Mouse (Mus musculus) Patski (cell line): Measurements from ENCODE around the gene Mrpl38. TPM values are rescaled to one million over a fixed set of nuclear protein-coding genes. Genes with fewer than 3 reads are reported as not detected.

Experiments
- ATAC-seq: fragments of 100-300 bp; one replicate; pipeline ENCODE4 v1.8.0; 2021
- CTCF ChIA-PET: fragments of 350-600 bp; sonication (Branson Sonifier 250); formaldehyde crosslinking; loops from one replicate; lab custom pipeline; 2022; ENCODE audit warnings: inconsistent platforms; lab: Charles Lee
- POLR2A ChIA-PET: fragments of 350-600 bp; sonication (Branson Sonifier 250); formaldehyde crosslinking; loops from one replicate; lab custom pipeline; 2022; ENCODE audit warnings: antibody characterized with exemption, inconsistent platforms; lab: Charles Lee
- DNase-seq: peaks from one replicate; pipeline ENCODE4 v3.0.0-alpha.2; 2011; ENCODE audit warnings: low read depth, low spot score
- H3K27me3 ChIP-seq: fragments of 371-371 bp; one replicate; pipeline ENCODE4 v1.5.1; 2021
- CTCF ChIP-seq: fragments of 100-300 bp; IDR thresholded peaks from one replicate; pipeline ENCODE4 v1.5.1; 2021
- in situ Hi-C: fragments of 300-500 bp; cut with MboI; formaldehyde crosslinking; loops from 3 replicates; pipeline ENCODE4 v1.11.1; 2018; ENCODE audit warnings: low pct_unique_long_range_greater_than_20kb, mixed read lengths
- polyA plus RNA-seq: library from polyadenylated mRNA; unstranded; gene quantifications from one replicate; pipeline ENCODE4 v1.2.3, GENCODE M21; 2021

The Mrpl38 gene
- polyA plus RNA-seq, result 89.7 TPM

DNA sequence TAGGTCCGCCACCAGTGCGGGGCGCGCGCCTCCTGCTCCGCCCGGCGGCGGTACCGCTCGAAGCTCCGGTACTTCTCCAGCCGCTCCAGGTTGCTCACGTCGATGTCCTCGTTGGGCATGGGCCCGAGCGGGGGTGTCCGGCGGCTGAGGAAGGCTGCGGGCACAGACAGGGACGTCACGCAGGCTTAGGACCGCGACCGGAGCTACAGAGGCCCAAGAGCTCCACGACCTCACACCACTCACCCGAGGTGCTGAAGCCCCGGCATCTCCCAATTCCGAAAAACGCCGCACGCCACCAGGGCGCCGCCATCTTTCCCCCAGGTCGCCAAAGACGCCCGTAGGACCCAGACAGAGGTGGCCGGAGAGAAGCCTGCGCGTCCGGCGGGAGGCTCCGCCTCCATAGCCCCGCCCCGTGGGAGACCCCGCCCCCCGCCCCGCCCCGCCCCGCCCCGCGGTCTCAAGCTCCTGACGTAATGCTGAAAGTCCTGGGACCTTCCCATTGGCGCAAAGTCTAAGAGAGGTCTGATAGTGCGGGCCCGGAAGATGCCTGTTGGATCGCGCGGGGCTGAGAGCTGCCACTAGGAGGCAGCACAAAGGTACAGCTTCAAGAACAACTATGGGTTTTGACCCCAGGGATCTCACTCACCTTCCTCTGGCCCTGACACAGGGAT, at the start of gene Mrpl38:
Mrpl38 (minus strand) TSS at position 401 of the 671 bp plus-strand sequence.
- CTCF ChIA-PET, result interaction anchor here (0.7 to 1.6 kb wide), 15 partner anchors 9 to 92 kb away, joined by 3 to 6 read pairs (median 3); partner anchors contain the start of gene Fbf1
- no peak for TF ChIP-seq CTCF
- DNase-seq (peak; percentile 69), ATAC-seq (peak; percentile 77)
- POLR2A ChIA-PET, result interaction anchor here (0.5 to 0.6 kb wide), 3 partner anchors 33 to 53 kb away, joined by 3 to 4 read pairs (median 3); no protein-coding TSS in a partner anchor
- H3K27me3 ChIP-seq, result no peaks in the 10 kb centered on the region
- in situ Hi-C loops, result no loop called here

- no peak for TF ChIP-seq CTCF
- in situ Hi-C loops, result no loop called here
- ChIA-PET CTCF (interaction anchor here (0.9 kb wide), 1 partner anchor 49 kb away, joined by 3 read pairs; the partner anchor contains the start of gene Mrpl38), POLR2A (no interaction called here)
- DNase-seq (no peak), ATAC-seq (no peak)
- no peaks in the 10 kb centered on the region for H3K27me3 ChIP-seq
Observed at GRCm38 (mm10) chr11:116187226-116187930, 48.7 kb upstream of the Mrpl38 start.

DNA sequence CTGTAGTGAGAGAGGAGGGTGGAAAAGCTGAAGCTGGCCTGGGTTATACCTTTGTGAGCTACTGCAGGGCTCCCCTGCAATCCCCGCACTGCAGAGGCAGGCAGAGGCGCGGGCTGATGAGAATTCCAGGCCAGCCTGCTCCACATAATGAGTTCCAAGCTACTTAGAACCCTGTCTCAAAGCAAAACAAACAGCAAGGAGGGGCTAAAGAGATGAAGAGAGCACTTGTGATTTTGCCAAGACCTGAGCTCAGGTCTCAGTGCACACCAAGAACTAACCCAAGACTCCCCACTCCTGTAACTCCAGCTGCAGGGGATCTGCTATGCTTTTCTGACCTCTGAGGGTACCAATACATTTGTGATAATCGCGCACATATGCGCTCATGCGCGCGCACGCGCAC, 47.7 kb upstream of the Mrpl38 start:
- no peak for TF ChIP-seq CTCF
- ChIA-PET POLR2A (interaction anchor here (1.6 kb wide), 1 partner anchor 13 kb away, joined by 4 read pairs; no protein-coding TSS in a partner anchor), CTCF (interaction anchor here (0.9 to 1.4 kb wide), 2 partner anchors 18 to 48 kb away, joined by 3 to 5 read pairs; partner anchors contain the start of genes Fbf1 and Mrpl38)
- DNase-seq (no peak), ATAC-seq (no peak)
- in situ Hi-C loops, result no loop called here
- no peaks in the 10 kb centered on the region for H3K27me3 ChIP-seq

DNA sequence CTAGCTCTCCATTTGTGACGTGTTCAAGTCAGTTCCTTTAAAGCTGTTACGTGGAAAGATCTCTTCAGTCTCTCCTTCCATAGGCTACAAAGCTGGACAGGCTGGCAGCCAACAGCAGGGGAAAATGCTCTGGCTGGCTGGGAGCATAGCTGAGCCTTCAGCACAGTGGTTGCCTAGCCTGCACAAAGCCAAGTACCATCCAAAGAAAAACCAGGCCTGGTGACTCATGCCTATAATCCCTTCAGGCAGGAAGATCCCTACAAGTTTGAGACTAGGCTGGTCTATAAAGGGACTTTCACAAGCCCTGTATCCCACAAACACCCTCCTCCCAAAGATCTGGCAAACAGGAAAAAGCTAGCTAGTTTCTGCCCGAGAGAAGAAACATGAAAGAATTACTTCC, 47.2 kb upstream of the Mrpl38 start:
- ATAC-seq (no peak), DNase-seq (no peak)
- H3K27me3 ChIP-seq, result no peaks in the 10 kb centered on the region
- in situ Hi-C loops, result no loop called here
- no peak for TF ChIP-seq CTCF
- CTCF ChIA-PET, result interaction anchor here (1.4 kb wide), 1 partner anchor 18 kb away, joined by 5 read pairs; the partner anchor contains the start of gene Fbf1
- POLR2A ChIA-PET, result interaction anchor here (1.6 kb wide), 1 partner anchor 13 kb away, joined by 4 read pairs; no protein-coding TSS in a partner anchor

DNA sequence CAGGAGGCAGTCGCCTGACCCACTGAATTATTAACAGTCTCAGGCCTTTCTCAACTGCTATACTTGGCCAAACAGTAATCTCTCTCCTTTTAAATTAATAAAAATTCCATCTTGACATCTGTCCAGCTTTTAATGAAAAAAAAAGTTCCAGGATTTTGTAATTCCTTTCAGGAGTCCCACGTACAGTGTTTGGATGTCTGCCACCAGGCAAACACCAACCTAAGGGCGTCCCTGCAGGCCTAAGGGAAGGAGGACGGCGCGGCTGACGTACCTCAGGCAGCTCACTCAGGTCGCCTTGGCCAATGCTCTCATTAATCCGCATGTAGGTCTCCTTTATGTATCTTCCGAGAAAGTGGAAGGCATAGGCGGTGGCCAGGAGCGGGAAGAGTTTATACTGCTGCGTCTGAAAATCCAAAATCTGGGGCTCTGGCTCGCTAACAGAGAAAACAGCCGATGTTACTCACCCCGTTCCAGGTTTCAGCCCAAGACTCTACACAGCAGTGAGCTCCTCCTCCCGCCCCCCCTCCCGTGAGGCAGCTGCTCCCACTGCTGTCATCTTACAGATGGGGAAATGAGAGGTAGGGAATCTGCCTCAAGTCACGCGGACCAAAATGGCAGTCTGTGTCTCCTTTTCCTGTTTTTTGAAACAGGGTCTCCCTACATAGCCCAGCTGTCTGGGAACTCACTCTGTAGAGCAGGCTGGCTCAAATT, 39.9 kb upstream of the Mrpl38 start:
- ChIA-PET POLR2A (no interaction called here), CTCF (interaction anchor here (1.1 kb wide), 1 partner anchor 25 kb away, joined by 4 read pairs; no protein-coding TSS in a partner anchor)
- H3K27me3 ChIP-seq, result no peaks in the 10 kb centered on the region
- TF ChIP-seq CTCF, result no peak
- ATAC-seq (no peak), DNase-seq (no peak)
- in situ Hi-C loops, result no loop called here

GRCm38 (mm10) chr11:116176010-116176409, 37.3 kb upstream of the Mrpl38 start:
- peak; percentile 73 for DNase-seq
- H3K27me3 ChIP-seq, result no peaks in the 10 kb centered on the region
- peak; percentile 34 for ATAC-seq
- ChIA-PET CTCF (no interaction called here), POLR2A (no interaction called here)
- TF ChIP-seq CTCF, result no peak
- in situ Hi-C loops, result no loop called here

DNA sequence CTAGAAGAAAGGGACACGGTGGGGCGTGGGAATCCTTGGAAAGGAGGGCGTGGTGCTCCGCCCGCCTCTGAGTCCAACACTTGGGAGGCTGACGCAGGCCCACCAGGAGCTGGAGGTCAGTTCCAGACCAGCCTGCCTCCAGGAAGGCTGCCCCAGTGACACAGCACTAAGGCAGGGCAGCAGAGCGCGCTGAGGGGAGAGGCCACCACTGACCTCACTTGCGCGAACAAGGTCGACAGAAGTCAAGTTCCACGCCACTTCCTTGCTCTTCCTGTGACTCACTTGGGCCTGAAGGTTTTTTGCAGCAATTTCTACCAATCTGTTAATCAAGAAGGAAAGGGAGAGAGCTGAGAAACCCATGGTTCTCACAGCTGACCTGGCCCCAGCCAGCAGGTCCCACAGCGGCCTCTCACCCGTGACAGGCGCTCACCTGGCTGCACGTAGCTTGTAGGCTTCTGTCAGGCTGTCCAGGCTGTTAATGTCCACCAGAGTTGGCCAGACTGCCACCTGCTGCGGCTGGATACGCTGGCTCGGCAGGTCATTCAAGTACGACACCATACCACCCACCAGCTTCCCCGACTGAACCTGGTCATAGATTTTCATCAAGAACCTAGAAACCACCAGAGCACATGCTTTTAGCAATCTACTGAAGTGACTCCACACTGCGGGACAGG, 36.2 kb upstream of the Mrpl38 start:
- in situ Hi-C loops, result no loop called here
- ATAC-seq, result no peak
- POLR2A ChIA-PET, result no interaction called here

DNA sequence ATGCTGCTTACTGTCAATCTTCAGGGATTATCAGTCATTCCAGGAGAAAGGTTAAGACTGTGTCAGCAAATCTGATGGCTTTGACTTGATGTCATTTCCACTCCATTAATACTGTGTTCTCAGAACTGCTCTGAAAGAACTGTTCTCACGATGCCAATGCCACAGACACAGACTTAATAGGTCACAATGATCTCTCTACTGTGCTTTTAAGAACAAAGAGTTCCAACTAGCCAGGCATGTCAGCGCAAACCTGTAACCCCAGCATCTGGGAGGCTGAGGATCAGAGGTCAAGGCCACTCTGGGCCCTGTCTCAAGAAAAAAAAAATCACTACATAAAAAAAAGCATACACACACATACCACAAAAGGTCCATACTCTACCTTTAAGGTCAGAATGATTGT, 33.3 kb upstream of the Mrpl38 start:
- DNase-seq, result no peak
- ChIA-PET POLR2A (no interaction called here), CTCF (no interaction called here)
- in situ Hi-C loops, result no loop called here
- H3K27me3 ChIP-seq, result no peaks in the 10 kb centered on the region
- ATAC-seq, result no peak
- TF ChIP-seq CTCF, result no peak

More for the DNA sequence above, 36.2 kb upstream of the Mrpl38 start:
- no peak for TF ChIP-seq CTCF
- no peak for DNase-seq
- no peaks in the 10 kb centered on the region for H3K27me3 ChIP-seq
- CTCF ChIA-PET, result no interaction called here

DNA sequence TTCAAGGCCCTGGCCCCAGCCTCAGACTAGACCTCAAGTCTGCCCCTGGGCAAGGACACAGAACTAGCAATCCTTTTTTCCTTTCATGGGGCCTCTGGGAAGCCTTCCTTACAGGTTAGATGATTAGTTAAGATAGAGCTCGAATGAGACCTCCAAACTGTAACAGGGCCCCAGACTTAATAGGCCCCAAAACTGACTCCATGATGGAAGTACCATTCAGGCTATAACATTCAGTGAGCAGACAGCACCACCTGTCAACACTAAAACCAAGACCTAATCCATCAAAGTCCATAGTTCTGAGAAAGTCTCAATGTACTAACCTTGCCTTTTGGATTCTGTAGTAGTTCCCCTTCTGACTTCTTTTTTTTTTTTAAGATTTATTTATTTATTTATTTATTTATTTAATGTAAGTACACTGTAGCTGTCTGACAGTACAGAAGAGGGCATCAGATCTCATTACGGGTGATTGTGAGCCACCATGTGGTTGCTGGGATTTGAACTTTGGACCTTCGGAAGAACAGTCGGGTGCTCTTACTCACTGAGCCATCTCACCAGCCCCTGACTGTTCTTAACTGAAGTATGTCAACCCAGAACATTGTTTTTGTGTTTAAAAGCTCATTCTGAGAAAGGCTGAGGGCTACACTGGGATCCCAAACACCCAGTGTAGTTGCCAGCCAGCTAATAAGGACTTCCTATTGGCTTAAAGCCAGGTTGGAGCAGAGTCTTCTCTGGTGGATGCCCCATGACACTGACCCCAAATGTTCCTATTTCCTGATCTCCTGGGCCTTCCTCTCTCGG, 31.5 kb upstream of the Mrpl38 start:
- no peak for ATAC-seq
- CTCF ChIA-PET, result interaction anchor here (1.0 kb wide), 1 partner anchor 31 kb away, joined by 3 read pairs; the partner anchor contains the start of gene Mrpl38
- in situ Hi-C loops, result no loop called here
- no peak for DNase-seq
- POLR2A ChIA-PET, result no interaction called here
- no peak for TF ChIP-seq CTCF
- H3K27me3 ChIP-seq, result no peaks in the 10 kb centered on the region
